Mouse (Mus musculus): ENCODE results near the gene Olig1.

DNA sequence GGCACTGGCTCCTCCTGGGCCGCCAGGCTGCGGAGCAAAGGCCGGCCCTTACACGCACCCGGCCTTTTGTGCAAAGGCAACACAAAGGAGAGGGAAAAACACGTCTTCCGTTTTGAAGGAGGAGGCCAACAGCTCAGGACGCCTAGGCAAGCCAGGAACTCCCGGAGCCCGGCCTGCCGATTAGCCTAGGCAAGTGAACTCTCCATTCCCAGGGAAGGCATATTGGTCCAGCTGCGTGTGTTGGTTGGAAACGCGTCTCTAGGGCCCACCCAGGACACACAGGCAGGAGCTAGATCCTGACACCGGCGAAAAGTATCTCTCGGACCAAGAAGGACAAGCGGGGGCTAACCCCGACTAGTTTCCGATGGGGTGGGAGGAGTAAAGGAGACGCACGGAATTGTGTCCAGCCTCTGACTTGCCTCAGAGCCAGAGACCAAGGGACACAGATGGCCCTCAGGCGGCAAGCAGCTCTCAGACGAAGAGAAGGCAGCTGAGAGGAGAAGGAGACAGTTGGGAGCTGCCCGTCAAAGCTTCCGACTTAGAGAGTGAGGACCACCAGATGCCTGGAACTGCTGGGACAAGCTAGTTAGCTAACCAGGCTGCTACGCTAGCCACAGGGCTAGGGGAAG, 46.8 kb upstream of the Olig1 start:
- TF ChIP-seq POLR2A (IDR thresholded peaks at IDR 0.05; ENCODE audit: low read depth, low read length) (no peak), CTCF (conservative IDR thresholded peaks at IDR 0.05; ENCODE audit: insufficient read depth, insufficient read length, low read depth, low read length) (no peak)

Measured in kidney, adult 2 months (tissue).